In genomic region chr3:145798751-145799188, GRCm38 (mm10) we compare ENCODE assay signal across 11 mouse cellular contexts. TPM values are rescaled to one million over a fixed set of nuclear protein-coding genes. Genes with fewer than 3 reads are reported as not detected.
DNase-seq lines count a peak whose midpoint lies in the region; ATAC-seq and TF ChIP-seq lines count a peak whose summit lies in the region.
"Had no signal": no experiment of that assay in that cellular context is flagged by ENCODE, and none has a peak within 500 bp of the region (broad histone marks: within the 10 kb centered on the region; RNA-seq: fewer than 3 reads in every experiment).

No protein-coding gene starts in this region.

- no peak overlapping the region for H3K9ac ChIP-seq in intestine, embryonic 16.5 days (ENCODE audit: low read depth, low read length)
- H3K9ac ChIP-seq in liver, embryonic 14.5 days (replicated peaks), result no peak overlapping the region
- H3K9ac ChIP-seq in hindbrain, embryonic 12.5 days, result no peak overlapping the region

- intact Hi-C loops in left cerebral cortex, postnatal 25 days (cut with DNase I), result no loop called here

- peak overlapping the region; percentile 36; the same call in 1 of the 2 replicates for H3K4me2 ChIP-seq in intestine, embryonic 16.5 days (ENCODE audit: low read depth, low read length)
- no peak overlapping the region; the same call in 1 of the 2 replicates for H3K4me2 ChIP-seq in liver, embryonic 14.5 days (ENCODE audit: low read depth)
- no peak overlapping the region for H3K4me2 ChIP-seq in hindbrain, embryonic 12.5 days (replicated peaks)

- DNase-seq in Muller cell, postnatal 12 days (ENCODE audit: inconsistent ontology term), result peak; percentile 46
- DNase-seq in liver, embryonic 14.5 days (ENCODE audit: low read depth in 3 of 3, low spot score in 3 of 3), result peak; percentile 19 to 39 (median 36)
- no peak for DNase-seq in midbrain, embryonic 10.5 days (ENCODE audit: low spot score)
- DNase-seq in left cerebral cortex, postnatal 25 days (ENCODE audit: low spot score in 2 of 2), result no peak
- no peak for DNase-seq in retina, embryonic 14.5 days (ENCODE audit: low spot score)
- DNase-seq: cerebellum, postnatal 25 days; gastrocnemius, postnatal 36 days; left cerebral cortex, postnatal 4 days had no signal

- no peak for TF ChIP-seq POLR2A in embryonic fibroblast, embryonic 13.5 days (IDR thresholded peaks at IDR 0.05; ENCODE audit: low read depth, low read length)

- peak; percentile 88 for ATAC-seq in intestine, embryonic 16.5 days
- peak; percentile 73 for ATAC-seq in liver, embryonic 14.5 days (ENCODE audit: insufficient read depth)
- no peak for ATAC-seq in hindbrain, embryonic 12.5 days (ENCODE audit: low FRiP score)

- H3K4me3 ChIP-seq in embryonic fibroblast, embryonic 13.5 days (ENCODE audit: insufficient read depth, low read length), result no peak overlapping the region
- H3K4me3 ChIP-seq in intestine, embryonic 16.5 days (ENCODE audit: low read length), result no peak overlapping the region
- H3K4me3 ChIP-seq in liver, embryonic 14.5 days (ENCODE audit: insufficient read depth in 1 of 2, low read depth in 2 of 2, low read length in 2 of 2), result no peak overlapping the region
- H3K4me3 ChIP-seq in hindbrain, embryonic 12.5 days, result no peak overlapping the region
- no peak overlapping the region for H3K4me3 ChIP-seq in midbrain, embryonic 10.5 days

- no peak for TF ChIP-seq CTCF in embryonic fibroblast, embryonic 13.5 days (IDR thresholded peaks at IDR 0.05; ENCODE audit: borderline replicate concordance, insufficient read depth, low read length)
- no peak for TF ChIP-seq CTCF in liver, embryonic 14.5 days (IDR thresholded peaks at IDR 0.05; ENCODE audit: low read depth)

- H3K27ac ChIP-seq in embryonic fibroblast, embryonic 13.5 days (ENCODE audit: insufficient read depth, low read length), result peak overlapping the region; percentile 2; the same call in 1 of the 2 replicates
- H3K27ac ChIP-seq in intestine, embryonic 16.5 days (ENCODE audit: low read length), result peak overlapping the region; percentile 53; the same call in 1 of the 2 replicates
- no peak overlapping the region for H3K27ac ChIP-seq in liver, embryonic 14.5 days
- no peak overlapping the region for H3K27ac ChIP-seq in hindbrain, embryonic 12.5 days
- H3K27ac ChIP-seq in midbrain, embryonic 10.5 days (replicated peaks), result no peak overlapping the region

- no peaks in the 10 kb centered on the region for H3K36me3 ChIP-seq in intestine, embryonic 16.5 days (ENCODE audit: control insufficient read depth, insufficient read depth, low read length)
- no peaks in the 10 kb centered on the region for H3K36me3 ChIP-seq in liver, embryonic 14.5 days (replicated peaks; ENCODE audit: control insufficient read depth, insufficient read depth, low read depth)
- H3K36me3 ChIP-seq in hindbrain, embryonic 12.5 days, result no peaks in the 10 kb centered on the region
- H3K36me3 ChIP-seq in midbrain, embryonic 10.5 days, result no peaks in the 10 kb centered on the region

- 10% methylated on average over 6 of the region's 6 CpGs for WGBS in intestine, embryonic 16.5 days
- WGBS in liver, embryonic 14.5 days (ENCODE audit: insufficient replicate concordance), result 5% methylated on average over 6 of the region's 6 CpGs
- 69% methylated on average over 6 of the region's 6 CpGs for WGBS in hindbrain, embryonic 12.5 days
- WGBS in midbrain, embryonic 10.5 days, result 79% methylated on average over 6 of the region's 6 CpGs

- H3K9me3 ChIP-seq in intestine, embryonic 16.5 days (ENCODE audit: control insufficient read depth, low read length), result no peaks in the 10 kb centered on the region; the same call in 1 of the 2 replicates
- no peaks in the 10 kb centered on the region for H3K9me3 ChIP-seq in liver, embryonic 14.5 days (ENCODE audit: control insufficient read depth, low read length)
- no peaks in the 10 kb centered on the region for H3K9me3 ChIP-seq in hindbrain, embryonic 12.5 days (replicated peaks)
- H3K9me3 ChIP-seq in midbrain, embryonic 10.5 days (replicated peaks), result 0 out of 2 replicates have a peak, but pooled peaks cover 1% of the 10 kb centered on the region

- no peak for TF ChIP-seq EP300 in liver, embryonic 14.5 days (IDR thresholded peaks at IDR 0.05; ENCODE audit: low read depth)

- H3K27me3 ChIP-seq in intestine, embryonic 16.5 days (replicated peaks; ENCODE audit: control insufficient read depth, insufficient read depth, low read length), result no peaks in the 10 kb centered on the region
- H3K27me3 ChIP-seq in liver, embryonic 14.5 days (ENCODE audit: control insufficient read depth, insufficient read depth, low read length), result no peaks in the 10 kb centered on the region
- no peaks in the 10 kb centered on the region for H3K27me3 ChIP-seq in hindbrain, embryonic 12.5 days
- H3K27me3 ChIP-seq in midbrain, embryonic 10.5 days (ENCODE audit: low read depth, poor library complexity, severe bottlenecking), result no peaks in the 10 kb centered on the region

- H3K4me1 ChIP-seq in embryonic fibroblast, embryonic 13.5 days (ENCODE audit: control insufficient read depth, insufficient read depth, low read length), result peaks cover 8% of the 10 kb centered on the region
- peaks cover 32% of the 10 kb centered on the region for H3K4me1 ChIP-seq in intestine, embryonic 16.5 days (ENCODE audit: control insufficient read depth, insufficient read depth, low read length)
- peaks cover 0 to 21% of the 10 kb centered on the region in 2 experiments; a peak in 3 of 4 replicates for H3K4me1 ChIP-seq in liver, embryonic 14.5 days (replicated peaks; ENCODE audit: control insufficient read depth in 2 of 2, insufficient read depth in 2 of 2, low read length in 1 of 2)
- H3K4me1 ChIP-seq in hindbrain, embryonic 12.5 days, result peaks cover 5% of the 10 kb centered on the region; the same call in 1 of the 2 replicates
- peaks cover 4% of the 10 kb centered on the region for H3K4me1 ChIP-seq in midbrain, embryonic 10.5 days

RNA-seq across cellular contexts. Expression of gene Ddah1, which starts 40.3 kb away (rescaled TPM):
- 145 and 197 TPM in 2 replicates for polyA plus RNA-seq in embryonic fibroblast, embryonic 13.5 days (2011; ENCODE audit: insufficient read length, low read depth, missing spikeins)
- polyA plus RNA-seq in intestine, embryonic 16.5 days (2015; fragmentation: Nextera tagmentation; extraction: Ambion mirVana), result 40.5 and 44.5 TPM in 2 replicates
- 15.6 and 15.8 TPM in 2 replicates for polyA plus RNA-seq in liver, embryonic 14.5 days (2012; rRNA removed)
- 31.7 and 32.1 TPM in 2 replicates for polyA plus RNA-seq in liver, embryonic 14.5 days (2014; fragmentation: Nextera tagmentation; extraction: Ambion mirVana)
- 46.8 and 53.8 TPM in 2 replicates for polyA plus RNA-seq in hindbrain, embryonic 12.5 days (2016; fragmentation: Nextera tagmentation; extraction: Ambion mirVana)
- 24.0 and 26.5 TPM in 2 replicates for polyA plus RNA-seq in midbrain, embryonic 10.5 days (2016; fragmentation: Nextera tagmentation; extraction: Ambion mirVana)
- 10 to 100 TPM; 63.8 to 65.5 TPM for total RNA-seq in left cerebral cortex, postnatal 25 days (2021)

Comparison
In these comparisons a context has a peak if more than half of its experiments do, and no peak if none do; other contexts are left out.
1. DNase-seq: peak in Muller cell, postnatal 12 days (single experiment) and liver, embryonic 14.5 days (3 of 3); none in midbrain, embryonic 10.5 days (single experiment), left cerebral cortex, postnatal 25 days (0 of 2) and retina, embryonic 14.5 days (single experiment).
2. H3K27ac ChIP-seq: peak in embryonic fibroblast, embryonic 13.5 days (single experiment) and intestine, embryonic 16.5 days (single experiment); none in liver, embryonic 14.5 days (single experiment), hindbrain, embryonic 12.5 days (single experiment) and midbrain, embryonic 10.5 days (single experiment).